Mouse (Mus musculus) fat pad, adult 2 months (tissue): ENCODE results near the gene Il18r1.

ENCODE experiments used
- DNase-seq: peaks from one replicate; pipeline ENCODE4 v3.0.0-alpha.2; 2011; ENCODE audit warnings: low read depth, low spot score; ENCODE audit errors: extremely low read depth

Gene Il18r1

DNA sequence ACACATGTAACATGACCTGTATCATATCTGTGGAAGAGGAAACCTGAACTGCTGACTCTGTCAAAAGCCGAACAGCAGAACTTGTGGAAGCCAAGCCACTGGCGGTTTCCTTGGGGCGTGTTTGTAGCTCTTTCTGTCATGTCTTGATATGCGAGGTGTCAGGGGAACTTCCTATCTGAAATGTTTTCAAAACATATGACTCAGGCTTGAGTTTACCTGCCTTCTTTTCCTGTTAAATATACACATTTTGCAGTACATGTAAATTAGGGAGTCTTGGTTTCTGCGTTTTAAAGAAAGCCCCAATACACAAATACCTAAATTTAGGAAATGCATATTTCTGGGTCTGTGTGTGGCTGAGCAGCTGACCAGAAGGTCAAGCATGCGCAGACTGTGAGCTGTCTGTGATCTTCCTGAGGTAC, 14.2 kb downstream of the Il18r1 start:
- DNase-seq = no peak

DNA sequence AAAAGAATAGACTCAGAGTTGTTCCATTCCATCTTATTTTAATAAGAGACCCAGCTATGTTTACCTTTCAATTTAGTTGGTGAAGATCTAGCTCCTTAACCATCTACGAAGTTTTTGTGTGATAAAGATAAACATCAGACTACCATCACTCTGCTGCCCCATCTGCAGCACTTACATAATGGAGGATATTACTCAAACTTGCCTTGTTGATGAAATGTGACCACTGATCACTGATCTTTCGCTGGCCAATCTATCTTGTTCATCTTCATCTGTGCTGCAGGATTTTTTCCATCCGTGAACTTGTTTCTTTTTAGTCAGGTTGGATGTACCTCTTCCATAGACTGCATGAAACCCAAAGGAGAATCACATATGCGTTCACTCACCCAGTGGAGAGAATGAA, 29.2 kb downstream of the Il18r1 start:
- DNase-seq = no peak

DNA sequence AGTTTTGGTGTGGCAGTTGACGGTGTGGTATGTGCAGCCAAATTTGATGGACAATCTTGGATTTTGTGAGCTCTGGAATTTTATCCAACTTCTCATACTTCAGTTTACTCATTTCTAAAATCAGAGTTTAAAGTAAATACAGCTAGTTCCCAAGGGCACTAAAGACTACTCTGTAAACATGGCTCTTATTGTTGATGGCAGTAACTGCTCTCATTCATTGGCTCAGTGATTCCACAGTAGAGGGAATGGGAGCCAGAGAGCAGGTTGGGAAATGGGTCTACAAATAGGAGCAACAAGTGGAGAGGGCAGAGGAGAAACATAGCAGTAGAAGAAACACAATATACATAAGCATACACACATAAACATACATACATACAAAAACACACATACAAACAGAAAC, 34.4 kb downstream of the Il18r1 start:
- DNase-seq = no peak

DNA sequence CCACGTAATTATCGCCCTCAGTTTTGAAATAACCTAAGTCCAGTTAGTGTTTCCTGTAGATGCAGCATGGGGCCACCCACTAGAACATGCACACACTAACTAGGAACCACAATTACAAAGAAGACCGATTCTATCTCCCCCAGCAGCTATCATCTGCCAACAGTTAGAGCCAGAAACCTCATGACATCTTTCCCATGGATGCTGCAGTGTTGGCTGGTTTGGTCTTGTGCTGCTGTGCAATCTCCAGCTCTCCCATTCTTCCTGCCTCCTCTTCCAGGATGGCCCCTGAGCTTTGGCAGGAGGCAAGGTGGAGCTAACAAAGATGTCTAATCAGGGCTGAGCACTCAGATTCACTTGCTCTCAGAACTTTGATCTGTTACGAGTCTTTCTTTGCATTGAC, 35.8 kb downstream of the Il18r1 start:
- DNase-seq = no peak

DNA sequence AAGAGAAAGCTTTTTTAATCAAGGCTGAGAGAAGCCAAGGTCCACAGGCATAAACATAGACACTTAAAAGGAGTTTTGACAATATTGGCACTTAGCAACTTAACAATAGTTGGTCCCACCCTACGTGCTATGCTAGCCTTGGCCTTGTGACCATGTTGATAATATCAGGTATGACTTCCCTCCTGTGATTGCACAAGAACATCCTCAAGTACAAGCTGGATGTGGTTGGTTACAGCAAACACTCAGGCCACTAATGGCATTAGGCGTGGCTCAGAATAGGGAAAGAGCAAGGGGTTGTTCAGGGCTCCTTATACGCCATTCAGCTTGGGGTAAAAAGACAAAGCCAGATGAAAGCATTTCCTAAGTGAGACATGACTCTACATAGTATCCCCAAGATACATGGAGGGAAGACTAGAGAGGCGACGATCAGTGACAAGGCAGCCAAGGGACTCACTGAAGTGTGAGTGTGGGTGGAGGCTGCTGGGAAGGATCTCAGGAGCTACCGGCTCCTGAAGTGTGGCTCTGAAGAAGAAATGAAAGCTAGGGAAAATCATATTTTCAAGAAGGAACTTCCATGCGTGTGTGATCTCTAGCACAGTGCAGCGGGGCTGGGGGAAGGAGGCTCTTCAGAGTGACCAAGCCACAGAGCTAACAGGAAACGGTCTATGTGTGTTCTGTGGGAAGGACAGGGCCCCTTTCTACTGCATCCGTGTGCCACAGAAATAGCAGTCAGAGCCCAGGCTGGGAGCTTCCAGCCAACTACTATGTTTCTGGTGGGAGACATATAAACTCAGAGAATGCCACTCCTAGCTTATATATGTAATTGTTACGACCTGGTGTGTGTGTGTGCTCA, 36.4 kb downstream of the Il18r1 start:
- no peak for DNase-seq

DNA sequence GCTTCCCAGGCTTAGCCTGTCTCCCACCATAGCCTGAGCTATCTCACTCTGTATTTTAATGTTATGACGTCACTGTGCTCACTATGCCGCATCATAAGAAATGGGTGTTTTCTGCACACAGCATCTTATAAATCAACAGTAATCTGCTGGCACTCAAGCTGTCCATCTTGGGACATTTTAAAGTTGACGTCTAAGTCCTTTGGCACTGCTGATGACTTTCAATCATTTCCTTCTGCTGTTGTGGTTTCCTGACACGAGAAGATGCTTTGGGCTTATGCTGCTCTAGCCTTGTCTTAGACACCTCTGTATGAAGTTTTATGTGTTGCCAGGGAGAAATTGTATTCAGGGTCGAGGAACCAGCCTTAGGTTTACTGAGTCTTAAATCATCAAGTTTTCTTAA, 39.2 kb downstream of the Il18r1 start:
- DNase-seq = no peak

DNA sequence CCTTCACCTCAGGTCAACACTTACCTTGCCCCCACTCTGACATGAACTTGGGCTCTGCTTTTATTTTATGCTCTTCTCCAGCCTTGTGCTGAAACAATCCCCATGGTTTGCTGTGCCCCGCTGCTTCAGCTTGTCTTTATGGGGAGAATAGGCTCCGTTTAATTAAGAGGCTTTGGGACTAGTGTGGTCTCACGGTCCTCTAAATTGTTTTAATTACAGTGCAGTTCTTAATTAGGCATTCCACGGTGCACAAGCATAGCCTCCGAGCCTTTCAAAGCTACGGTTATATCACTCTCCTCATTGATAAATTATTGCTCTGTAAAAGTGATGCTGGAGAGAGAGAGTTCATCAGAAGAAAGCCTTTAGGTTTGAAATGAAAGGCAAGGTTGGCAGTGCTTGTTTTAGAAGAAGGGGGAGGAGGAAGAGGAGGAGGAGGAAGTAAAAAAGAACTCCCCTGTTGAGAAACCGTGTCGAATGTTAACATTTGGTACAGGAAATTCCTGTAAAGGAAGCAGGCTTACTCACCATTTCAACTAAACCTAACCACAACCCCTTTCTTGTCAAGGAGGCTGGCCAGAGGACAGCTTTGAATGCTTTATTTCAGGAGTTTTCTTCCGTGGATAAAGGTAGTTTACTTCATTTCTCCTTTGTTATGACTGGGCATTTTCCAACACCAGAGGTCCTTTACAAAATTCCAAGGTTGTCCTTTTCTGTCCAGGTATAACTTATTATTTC, 49.7 kb downstream of the Il18r1 start, which contains the start of gene Il18rap:
Gene Il18rap, plus strand, starts transcription at position 512 of the 735 bp plus-strand sequence.
- DNase-seq = no peak

DNA sequence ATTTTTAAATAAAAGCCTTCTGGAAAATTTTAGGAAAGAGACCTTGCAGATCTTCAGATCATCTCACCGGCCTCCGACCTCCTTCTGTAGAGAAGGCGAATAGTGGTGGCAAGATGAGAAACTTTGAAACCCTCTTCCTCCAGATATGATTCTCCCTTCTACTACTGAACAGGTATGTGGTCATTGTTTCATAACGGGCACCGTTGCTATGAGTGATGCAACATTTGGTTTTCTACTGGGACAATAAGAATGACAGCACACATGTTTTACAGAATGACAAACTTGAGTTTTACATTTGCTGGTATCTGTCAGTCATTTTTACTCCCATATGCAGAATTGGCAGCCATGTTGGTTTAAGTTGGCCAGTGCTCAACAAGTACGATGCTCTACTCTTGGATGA, 51.0 kb downstream of the Il18r1 start:
- no peak for DNase-seq

DNA sequence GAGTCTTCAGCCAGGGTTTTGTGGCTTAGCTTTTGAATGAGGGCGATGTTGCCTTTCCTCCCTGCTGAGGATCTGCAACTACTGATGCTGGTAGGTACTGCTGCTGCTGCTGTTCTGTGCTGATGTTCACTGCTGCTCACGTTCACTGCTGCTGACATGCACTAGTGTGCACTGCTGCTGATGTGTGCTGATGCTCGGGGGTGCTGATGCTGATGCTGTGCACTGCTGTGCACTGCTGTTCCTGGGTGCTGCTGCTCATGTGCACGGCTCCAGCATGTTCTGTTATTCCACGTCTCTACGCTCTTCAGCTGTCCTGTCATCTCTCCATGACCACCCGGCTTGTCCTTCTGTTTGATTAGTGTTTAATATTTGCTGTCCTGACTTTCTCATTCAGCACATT, 57.6 kb downstream of the Il18r1 start:
- no peak for DNase-seq

DNA sequence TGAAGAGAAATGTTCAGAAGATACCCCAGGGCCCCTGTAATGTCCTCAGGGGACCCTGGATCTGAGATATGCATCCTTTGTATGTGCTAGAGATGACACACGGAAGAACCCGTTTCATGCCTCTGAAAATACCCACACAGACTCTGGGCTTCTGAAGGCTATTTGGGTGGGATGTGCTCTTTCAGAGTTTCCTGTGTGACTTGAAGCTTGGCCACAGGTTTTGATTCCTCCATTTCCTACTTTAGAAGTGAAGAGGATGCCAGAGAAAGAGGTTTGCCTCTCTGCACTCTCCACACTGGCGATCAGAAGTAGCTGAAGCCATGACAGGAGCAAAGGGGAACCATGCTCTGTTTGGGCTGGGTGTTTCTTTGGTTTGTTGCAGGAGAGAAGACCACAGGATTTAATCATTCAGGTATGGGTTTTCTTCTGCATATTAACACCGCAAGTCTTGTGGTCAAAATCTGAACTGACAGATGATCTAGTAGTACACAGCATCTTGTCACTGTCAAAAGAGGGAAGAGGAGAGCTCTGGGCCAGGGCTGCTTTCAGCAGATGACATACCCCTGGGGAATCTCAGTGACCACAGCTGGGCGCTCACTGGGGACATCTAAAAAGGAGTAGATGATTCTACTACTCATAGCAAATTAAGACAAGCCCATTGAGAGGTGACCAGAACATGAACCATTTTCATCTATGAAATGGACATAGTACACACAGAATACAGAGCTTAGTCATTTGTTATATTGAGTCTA, 58.8 kb downstream of the Il18r1 start:
- DNase-seq = no peak

DNA sequence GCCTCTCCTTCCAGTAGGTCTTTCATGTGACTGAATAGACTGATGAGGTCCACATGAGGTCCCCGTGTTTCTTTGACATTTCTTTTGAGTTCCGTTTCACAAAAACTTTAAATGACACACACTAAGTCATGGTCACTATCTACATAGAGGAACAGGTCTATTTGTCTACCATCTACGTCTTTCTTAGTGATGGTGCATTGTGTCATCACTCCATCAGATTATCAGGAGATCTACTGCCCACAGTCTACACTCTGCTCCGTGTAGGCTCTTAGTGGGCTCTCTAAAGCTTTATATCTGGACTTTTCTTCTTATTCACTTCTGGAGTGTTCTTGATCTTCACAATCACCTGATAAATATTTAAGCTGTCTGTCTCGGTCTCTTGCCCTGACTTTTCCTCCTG, 63.9 kb downstream of the Il18r1 start:
- DNase-seq = no peak

DNA sequence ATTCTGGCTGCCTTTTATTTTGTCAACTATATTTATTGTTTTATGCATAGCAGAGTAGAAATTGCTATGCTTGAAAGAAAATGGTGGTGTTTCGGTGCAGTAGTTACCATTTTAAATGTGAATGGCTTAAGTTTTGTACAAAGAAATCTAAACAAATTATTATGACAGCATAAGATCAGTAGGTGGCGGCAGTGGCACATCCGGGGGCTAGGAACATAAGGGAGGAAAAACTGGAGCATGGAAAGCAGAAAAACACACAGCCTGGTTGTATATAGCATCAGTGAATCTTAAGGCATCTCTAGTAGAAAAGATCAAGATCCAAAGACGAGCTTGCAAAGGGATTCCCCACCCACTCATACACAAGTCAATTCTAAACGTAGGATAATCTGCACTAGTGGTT, 72.2 kb downstream of the Il18r1 start:
- DNase-seq = no peak

DNA sequence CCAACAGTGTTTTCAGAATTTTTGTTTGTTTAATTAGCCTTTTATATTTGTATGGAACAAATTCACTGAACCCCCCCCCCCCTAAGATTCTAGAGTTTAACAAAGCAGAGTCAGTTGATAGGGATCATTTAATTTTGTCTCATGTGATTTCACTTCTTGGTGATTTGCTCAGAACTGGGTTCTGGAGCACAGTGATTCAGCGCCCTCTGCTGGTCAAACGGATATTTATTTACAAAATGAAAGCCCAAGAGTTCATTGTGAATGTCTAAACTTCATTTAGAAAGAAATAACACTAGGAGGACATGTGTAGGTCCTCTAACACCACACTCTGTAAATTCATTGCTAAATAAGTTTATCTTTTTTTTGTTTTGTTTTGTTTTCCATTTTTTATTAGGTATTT, 79.3 kb downstream of the Il18r1 start:
- no peak for DNase-seq

DNA sequence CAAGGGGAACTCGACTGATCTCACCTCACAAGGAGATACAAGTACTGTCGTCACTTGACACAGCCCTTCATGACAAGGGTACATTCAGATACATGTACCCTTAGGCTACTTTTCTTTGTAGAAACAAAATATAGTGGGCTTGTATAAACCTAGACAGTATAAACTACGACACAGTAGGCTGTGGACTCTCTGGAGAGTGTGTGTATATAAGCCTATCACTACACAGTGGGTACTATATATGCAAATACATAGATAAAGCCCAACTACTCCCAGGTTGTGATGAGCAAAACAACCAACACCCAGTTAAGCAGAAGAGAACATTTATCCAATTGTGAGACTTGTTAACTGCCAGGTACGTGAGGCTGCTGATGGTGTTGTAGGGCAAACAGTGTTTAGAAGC, 81.3 kb downstream of the Il18r1 start:
- DNase-seq = no peak

DNA sequence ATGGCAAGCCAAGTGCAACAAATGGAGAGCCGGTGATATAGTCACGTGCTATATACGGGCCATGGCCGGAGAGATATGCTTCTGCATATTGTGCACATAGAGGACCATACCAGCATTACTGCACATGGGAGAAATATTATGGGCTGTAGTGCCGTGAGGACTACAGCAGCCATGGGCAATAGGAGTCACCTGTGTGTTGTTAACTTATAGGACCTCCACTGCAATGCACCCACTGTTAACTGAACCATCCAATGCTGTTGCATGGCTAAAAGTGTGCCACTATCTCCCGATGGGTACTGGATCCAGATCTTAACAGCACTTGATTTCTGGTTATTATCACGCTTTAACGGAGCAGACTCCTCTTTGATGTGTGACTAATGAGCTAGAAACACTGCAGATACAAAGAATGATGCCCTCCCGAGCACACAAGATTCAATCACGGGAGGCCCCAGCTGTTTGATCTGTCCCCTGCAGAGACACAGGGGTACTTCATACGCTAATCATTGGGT, 81.8 kb downstream of the Il18r1 start:
- no peak for DNase-seq

DNA sequence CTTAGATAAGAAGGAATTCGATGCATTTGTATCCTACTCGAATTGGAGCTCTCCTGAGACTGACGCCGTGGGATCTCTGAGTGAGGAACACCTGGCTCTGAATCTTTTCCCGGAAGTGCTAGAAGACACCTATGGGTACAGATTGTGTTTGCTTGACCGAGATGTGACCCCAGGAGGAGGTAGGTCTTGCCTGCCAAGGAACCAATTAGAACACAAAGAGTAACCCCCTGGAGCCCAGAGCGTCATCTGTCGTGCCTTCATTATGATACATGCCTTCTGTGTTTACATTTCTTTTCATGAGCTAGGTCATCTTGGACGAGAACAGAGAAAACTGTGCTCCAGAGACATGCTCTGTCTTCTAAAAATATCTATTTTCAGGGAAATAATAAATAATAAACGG, 82.4 kb downstream of the Il18r1 start:
- DNase-seq = no peak
